Mouse (Mus musculus) forebrain, embryonic 15.5 days (tissue): Measurements from ENCODE around the gene Olfr1220. TPM values are rescaled to one million over a fixed set of nuclear protein-coding genes. Genes with fewer than 3 reads are reported as not detected.

Experiments
- ATAC-seq: fragments of 200-750 bp; cut with Nextera tagmentation; replicated peaks from 2 replicates; pipeline ENCODE4 v1.8.0; 2017; ENCODE audit warnings: mild to moderate bottlenecking, moderate TSS enrichment, moderate library complexity
- H3K27ac ChIP-seq: fragments of 300-500 bp; sonication (generic); replicated peaks from 2 replicates; pipeline ENCODE4 v1.5.1; 2015; ENCODE audit warnings: mild to moderate bottlenecking, inconsistent platforms
- H3K27me3 ChIP-seq: fragments of 300-500 bp; sonication (generic); 2 replicates; pipeline ENCODE4 v1.6.1; 2015; ENCODE audit warnings: inconsistent platforms
- H3K36me3 ChIP-seq: fragments of 300-500 bp; sonication (generic); 2 replicates; pipeline ENCODE4 v1.6.1; 2015; ENCODE audit warnings: mild to moderate bottlenecking, inconsistent platforms
- H3K4me1 ChIP-seq: fragments of 300-500 bp; sonication (generic); 2 replicates; pipeline ENCODE4 v1.6.1; 2015; ENCODE audit warnings: inconsistent platforms
- H3K4me2 ChIP-seq: fragments of 300-500 bp; sonication (generic); replicated peaks from 2 replicates; pipeline ENCODE4 v1.6.1; 2015; ENCODE audit warnings: mild to moderate bottlenecking, inconsistent platforms
- H3K4me3 ChIP-seq: fragments of 300-500 bp; sonication (generic); 2 replicates; pipeline ENCODE4 v1.5.1; 2015; ENCODE audit warnings: mild to moderate bottlenecking, inconsistent platforms
- H3K9ac ChIP-seq: fragments of 300-500 bp; sonication (generic); replicated peaks from 2 replicates; pipeline ENCODE4 v1.6.1; 2015; ENCODE audit warnings: mild to moderate bottlenecking, inconsistent platforms
- H3K9me3 ChIP-seq: fragments of 300-500 bp; sonication (generic); 2 replicates; pipeline ENCODE4 v1.6.1; 2016; ENCODE audit warnings: inconsistent platforms
- WGBS: fragments of 180-500 bp; shearing (Covaris S2); methylation state at CpG from one replicate; pipeline ENCODE4 v1.1.7; 2015; ENCODE audit warnings: mixed read lengths; 5-methylcytosine and 5-hydroxymethylcytosine counted together
- polyA plus RNA-seq: library from polyadenylated mRNA; unstranded; fragments of >200 nt; fragmentation: Nextera tagmentation; extraction: Ambion mirVana; gene quantifications from 2 replicates; pipeline ENCODE4 v1.2.1, GENCODE M21; 2015

Olfr1220 gene
- not detected in 2 replicates for polyA plus RNA-seq

DNA sequence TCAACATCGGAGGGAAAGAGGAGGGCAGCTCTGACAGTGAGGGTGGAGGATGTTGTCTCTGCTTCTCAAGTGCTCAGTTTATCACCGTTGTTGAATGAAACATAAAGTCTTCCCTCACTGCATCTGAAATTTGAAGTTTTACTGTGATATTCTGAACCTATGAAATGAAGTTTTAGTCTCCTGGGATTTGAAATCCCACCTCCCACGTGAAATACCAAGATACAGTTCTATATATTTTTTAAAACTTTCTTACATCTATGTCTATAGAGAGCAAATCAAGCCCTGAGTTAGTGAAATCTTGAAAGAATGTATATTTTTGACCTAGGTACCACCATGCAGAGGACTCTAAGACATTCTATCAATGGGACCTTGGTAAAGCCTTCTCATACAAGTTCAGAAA is at the start of gene Olfr1220:
TSS of gene Olfr1220 (minus strand) at position 101 of the 400 bp plus-strand sequence.
- Histone ChIP-seq H3K4me2 (no peak within 1 kb of the TSS), H3K27ac (no peak within 1 kb of the TSS), H3K27me3 (no peaks in the 10 kb centered on the region), H3K4me1 (no peaks in the 10 kb centered on the region), H3K9ac (no peak within 1 kb of the TSS), H3K36me3 (no peaks in the 10 kb centered on the region), H3K9me3 (no peaks in the 10 kb centered on the region), H3K4me3 (no peak within 1 kb of the TSS)
- WGBS = 82% methylated on average over 3 of the region's 3 CpGs
- no peak for ATAC-seq

- no peak within 1 kb of the TSS for H3K27ac ChIP-seq
- H3K9ac ChIP-seq = no peak within 1 kb of the TSS
- no peak within 1 kb of the TSS for H3K4me2 ChIP-seq
- no peak within 1 kb of the TSS for H3K4me3 ChIP-seq
- H3K4me1 ChIP-seq = no peaks in the 10 kb centered on the region
- no peaks in the 10 kb centered on the region for H3K9me3 ChIP-seq
- H3K36me3 ChIP-seq = no peaks in the 10 kb centered on the region
- H3K27me3 ChIP-seq = no peaks in the 10 kb centered on the region
- WGBS = 80% methylated on average over 1 of the region's 1 CpGs
- no peak for ATAC-seq
Measured at GRCm38 (mm10) chr2:89151460-89151859, 44.8 kb upstream of the Olfr1220 start, which contains the start of gene Olfr1223. Olfr1223 (minus strand) TSS chr2:89151560.

- no peak within 1 kb of the TSS for H3K27ac ChIP-seq
- ATAC-seq = no peak
- H3K9ac ChIP-seq = no peak within 1 kb of the TSS
- no peaks in the 10 kb centered on the region for H3K27me3 ChIP-seq
- H3K4me1 ChIP-seq = no peaks in the 10 kb centered on the region
- no peak within 1 kb of the TSS for H3K4me2 ChIP-seq
- H3K36me3 ChIP-seq = no peaks in the 10 kb centered on the region
- H3K4me3 ChIP-seq = no peak within 1 kb of the TSS
- no peaks in the 10 kb centered on the region for H3K9me3 ChIP-seq
- WGBS = 84% methylated on average over 3 of the region's 3 CpGs
Measured at GRCm38 (mm10) chr2:89132954-89133353, 26.3 kb upstream of the Olfr1220 start, which contains the start of gene Olfr1222. Olfr1222 (minus strand) TSS chr2:89133054.

- Histone ChIP-seq H3K27me3 (no peaks in the 10 kb centered on the region), H3K4me3 (no peak within 1 kb of the TSS), H3K4me2 (no peak within 1 kb of the TSS), H3K36me3 (no peaks in the 10 kb centered on the region), H3K27ac (no peak within 1 kb of the TSS), H3K9ac (no peak within 1 kb of the TSS), H3K9me3 (no peaks in the 10 kb centered on the region), H3K4me1 (no peaks in the 10 kb centered on the region)
- no peak for ATAC-seq
- WGBS = 93% methylated on average over 2 of the region's 2 CpGs
Measured at GRCm38 (mm10) chr2:89117183-89117582, 10.5 kb upstream of the Olfr1220 start, which contains the start of gene Olfr1221. Olfr1221 (minus strand) TSS chr2:89117283.

- Histone ChIP-seq H3K4me3 (no peak overlapping the region), H3K36me3 (no peaks in the 10 kb centered on the region), H3K9ac (no peak overlapping the region), H3K4me2 (no peak overlapping the region), H3K4me1 (no peaks in the 10 kb centered on the region), H3K27me3 (no peaks in the 10 kb centered on the region), H3K27ac (no peak overlapping the region), H3K9me3 (no peaks in the 10 kb centered on the region)
- ATAC-seq = no peak
Measured at GRCm38 (mm10) chr2:89105651-89106050, 984 bp downstream of the Olfr1220 start.

- WGBS = 100% methylated on average over 1 of the region's 1 CpGs
- H3K4me3 ChIP-seq = no peak overlapping the region
- no peaks in the 10 kb centered on the region for H3K9me3 ChIP-seq
- no peak overlapping the region for H3K4me2 ChIP-seq
- no peak overlapping the region for H3K27ac ChIP-seq
- no peaks in the 10 kb centered on the region for H3K36me3 ChIP-seq
- H3K27me3 ChIP-seq = no peaks in the 10 kb centered on the region
- H3K4me1 ChIP-seq = no peaks in the 10 kb centered on the region
- H3K9ac ChIP-seq = no peak overlapping the region
- ATAC-seq = no peak
Measured at GRCm38 (mm10) chr2:89093848-89094247, 12.8 kb downstream of the Olfr1220 start.

DNA sequence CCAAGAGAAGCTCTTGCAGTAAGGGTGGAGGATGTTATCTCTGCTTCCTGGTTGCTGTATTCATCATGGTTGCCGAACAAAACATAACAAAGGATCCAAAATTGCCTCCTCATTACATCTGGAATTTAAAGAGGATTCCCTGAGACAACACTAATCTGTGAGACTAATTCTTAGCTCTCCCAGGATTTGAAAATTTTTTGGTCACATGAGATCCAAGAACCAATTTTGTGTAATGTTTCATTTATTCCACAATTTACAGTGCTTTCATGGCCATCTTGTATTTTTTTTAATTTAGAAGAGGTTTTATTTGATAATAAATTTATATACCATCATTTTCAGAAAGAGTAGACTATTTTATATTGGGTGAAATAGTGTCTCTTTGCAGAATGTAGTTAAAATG is 23.2 kb downstream of the Olfr1220 start, which contains the start of gene Olfr1219:
TSS of gene Olfr1219 (minus strand) at position 101 of the 400 bp plus-strand sequence.
- Histone ChIP-seq H3K36me3 (no peaks in the 10 kb centered on the region), H3K4me2 (no peak within 1 kb of the TSS), H3K4me1 (no peaks in the 10 kb centered on the region), H3K9ac (no peak within 1 kb of the TSS), H3K27me3 (no peaks in the 10 kb centered on the region), H3K27ac (no peak within 1 kb of the TSS), H3K9me3 (no peaks in the 10 kb centered on the region), H3K4me3 (no peak within 1 kb of the TSS)
- no peak for ATAC-seq
- 82% methylated on average over 1 of the region's 1 CpGs for WGBS

- Histone ChIP-seq H3K27ac (no peak overlapping the region), H3K9ac (no peak overlapping the region), H3K27me3 (no peaks in the 10 kb centered on the region), H3K4me2 (no peak overlapping the region), H3K36me3 (no peaks in the 10 kb centered on the region), H3K4me1 (no peaks in the 10 kb centered on the region), H3K4me3 (no peak overlapping the region), H3K9me3 (no peaks in the 10 kb centered on the region)
- ATAC-seq = no peak
Measured at GRCm38 (mm10) chr2:89081487-89081886, 25.1 kb downstream of the Olfr1220 start.

DNA sequence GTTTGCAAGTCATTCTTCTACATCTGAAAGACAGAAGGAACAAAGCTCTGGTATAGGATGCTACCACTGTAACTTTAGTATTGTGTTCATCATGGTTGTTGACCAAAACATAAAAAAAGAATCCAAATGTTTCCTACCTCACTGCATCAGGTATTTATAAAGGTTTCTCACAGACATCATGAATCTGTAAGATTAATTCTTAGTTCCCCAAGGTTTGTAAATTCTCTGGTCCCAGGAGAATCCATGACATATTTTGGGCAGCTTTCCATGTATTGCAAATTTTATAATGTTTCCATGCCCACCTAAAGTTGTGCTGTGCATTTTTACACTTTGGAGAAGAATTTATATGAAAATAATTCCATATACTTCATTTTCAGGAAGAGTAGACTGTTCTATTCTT is 45.5 kb downstream of the Olfr1220 start, which contains the start of gene Olfr1218:
TSS of gene Olfr1218 (minus strand) at position 101 of the 400 bp plus-strand sequence.
- H3K9me3 ChIP-seq = no peaks in the 10 kb centered on the region
- no peak within 1 kb of the TSS for H3K4me3 ChIP-seq
- H3K4me1 ChIP-seq = no peaks in the 10 kb centered on the region
- H3K36me3 ChIP-seq = no peaks in the 10 kb centered on the region
- no peak within 1 kb of the TSS for H3K27ac ChIP-seq
- H3K9ac ChIP-seq = no peak within 1 kb of the TSS
- H3K4me2 ChIP-seq = no peak within 1 kb of the TSS
- H3K27me3 ChIP-seq = no peaks in the 10 kb centered on the region
- no peak for ATAC-seq

Other genes with a start within 250 kb of the Olfr1220 start
- not detected in 2 replicates for gene Olfr1206, start 243.6 kb downstream of the Olfr1220 start, polyA plus RNA-seq
- not detected in 2 replicates for gene Olfr1208, start 204.5 kb downstream of the Olfr1220 start, polyA plus RNA-seq
- gene Olfr1209, start 191.7 kb downstream of the Olfr1220 start, polyA plus RNA-seq = not detected in 2 replicates
- gene Olfr1211, start 168.7 kb downstream of the Olfr1220 start, polyA plus RNA-seq = not detected in 2 replicates
- not detected in 2 replicates for gene Olfr1212, start 152.9 kb downstream of the Olfr1220 start, polyA plus RNA-seq
- not detected in 2 replicates for gene Gm13762, start 126.6 kb downstream of the Olfr1220 start, polyA plus RNA-seq
- not detected in 2 replicates for gene Olfr1214, start 114.2 kb downstream of the Olfr1220 start, polyA plus RNA-seq
- gene Olfr1215, start 99.9 kb downstream of the Olfr1220 start, polyA plus RNA-seq = not detected in 2 replicates
- not detected in 2 replicates for gene Olfr1216, start 88.5 kb downstream of the Olfr1220 start, polyA plus RNA-seq
- not detected in 2 replicates for gene Olfr1217, start 74.8 kb downstream of the Olfr1220 start, polyA plus RNA-seq
- gene Olfr1218, start 45.6 kb downstream of the Olfr1220 start, polyA plus RNA-seq = not detected in 2 replicates
- gene Olfr1219, start 23.3 kb downstream of the Olfr1220 start, polyA plus RNA-seq = not detected in 2 replicates
- not detected in 2 replicates for gene Olfr1221, start 10.4 kb upstream of the Olfr1220 start, polyA plus RNA-seq
- gene Olfr1222, start 26.2 kb upstream of the Olfr1220 start, polyA plus RNA-seq = not detected in 2 replicates
- gene Olfr1223, start 44.7 kb upstream of the Olfr1220 start, polyA plus RNA-seq = not detected in 2 replicates
- not detected in 2 replicates for gene Olfr1224-ps1, start 57.3 kb upstream of the Olfr1220 start, polyA plus RNA-seq
- gene Olfr1225, start 67.8 kb upstream of the Olfr1220 start, polyA plus RNA-seq = not detected in 2 replicates
- not detected in 2 replicates for gene Olfr1226, start 93.2 kb upstream of the Olfr1220 start, polyA plus RNA-seq
- gene Olfr1228, start 147.2 kb upstream of the Olfr1220 start, polyA plus RNA-seq = not detected in 2 replicates
- not detected in 2 replicates for gene Olfr1229, start 181.2 kb upstream of the Olfr1220 start, polyA plus RNA-seq
- gene Olfr1230, start 190.4 kb upstream of the Olfr1220 start, polyA plus RNA-seq = not detected in 2 replicates
- not detected in 2 replicates for gene Olfr1231, start 200.2 kb upstream of the Olfr1220 start, polyA plus RNA-seq
- not detected in 2 replicates for gene Olfr1232, start 222.8 kb upstream of the Olfr1220 start, polyA plus RNA-seq
- gene Olfr1233, start 235.6 kb upstream of the Olfr1220 start, polyA plus RNA-seq = not detected in 2 replicates